Mouse (Mus musculus) heart, embryonic 13.5 days (tissue): ENCODE measurements around the gene Igf2bp2. TPM values are rescaled to one million over a fixed set of nuclear protein-coding genes. Genes with fewer than 3 reads are reported as not detected.

Experiments used
- ATAC-seq: fragments of 200-750 bp; cut with Nextera tagmentation; 2 replicates; pipeline ENCODE4 v1.8.0; 2017; ENCODE audit warnings: moderate TSS enrichment; ENCODE audit not compliant: insufficient number of reproducible peaks, low FRiP score, low TSS enrichment; ENCODE audit errors: extremely low read depth
- H3K27ac ChIP-seq: fragments of 300-500 bp; sonication (generic); replicated peaks from 2 replicates; pipeline ENCODE4 v1.5.1; 2015; ENCODE audit warnings: moderate library complexity, mild to moderate bottlenecking, inconsistent platforms
- H3K27me3 ChIP-seq: fragments of 300-500 bp; sonication (generic); replicated peaks from 2 replicates; pipeline ENCODE4 v1.6.1; 2015; ENCODE audit warnings: mild to moderate bottlenecking, inconsistent platforms
- H3K36me3 ChIP-seq: fragments of 300-500 bp; sonication (generic); 2 replicates; pipeline ENCODE4 v1.6.1; 2015; ENCODE audit warnings: mild to moderate bottlenecking, inconsistent platforms
- H3K4me1 ChIP-seq: fragments of 300-500 bp; sonication (generic); 2 replicates; pipeline ENCODE4 v1.6.1; 2015; ENCODE audit warnings: inconsistent platforms
- H3K4me2 ChIP-seq: fragments of 300-500 bp; sonication (generic); 2 replicates; pipeline ENCODE4 v1.6.1; 2015; ENCODE audit warnings: inconsistent platforms, mild to moderate bottlenecking, moderate library complexity
- H3K4me3 ChIP-seq: fragments of 300-500 bp; sonication (generic); 2 replicates; pipeline ENCODE4 v1.5.1; 2015; ENCODE audit warnings: moderate library complexity, mild to moderate bottlenecking, inconsistent platforms
- H3K9ac ChIP-seq: fragments of 300-500 bp; sonication (generic); 2 replicates; pipeline ENCODE4 v1.6.1; 2015; ENCODE audit warnings: inconsistent platforms, mild to moderate bottlenecking, moderate library complexity
- H3K9me3 ChIP-seq: fragments of 300-500 bp; sonication (generic); 2 replicates; pipeline ENCODE4 v1.6.1; 2016; ENCODE audit warnings: inconsistent platforms
- WGBS: fragments of 180-500 bp; shearing (Covaris S2); methylation state at CpG from one replicate; pipeline ENCODE4 v1.1.7; 2015; ENCODE audit warnings: mixed read lengths; 5-methylcytosine and 5-hydroxymethylcytosine counted together
- polyA plus RNA-seq: library from polyadenylated mRNA; unstranded; fragments of >200 nt; fragmentation: Nextera tagmentation; extraction: Ambion mirVana; gene quantifications from 2 replicates; pipeline ENCODE4 v1.2.1, GENCODE M21; 2015

The Igf2bp2 gene
- polyA plus RNA-seq, 1 experiment from 2014 or later, result 53.2 TPM

GRCm38 (mm10) chr16:22164446-22164845, 1.3 kb upstream of the Igf2bp2 start:
- peak overlapping the region; percentile 79 for H3K4me2 ChIP-seq
- no peaks in the 10 kb centered on the region for H3K27me3 ChIP-seq
- H3K9me3 ChIP-seq, result no peaks in the 10 kb centered on the region
- peak overlapping the region; percentile 96 for H3K9ac ChIP-seq
- whole genome bisulfite sequencing, result 41% methylated on average over 8 of the region's 8 CpGs
- H3K36me3 ChIP-seq, result 0 out of 2 replicates have a peak, but pooled peaks cover 3% of the 10 kb centered on the region
- no peak for ATAC-seq
- peaks cover 26% of the 10 kb centered on the region for H3K4me1 ChIP-seq
- no peak overlapping the region for H3K27ac ChIP-seq
- H3K4me3 ChIP-seq, result peak overlapping the region; percentile 96

- ATAC-seq, result 0 out of 2 replicates have a peak, but pooled peaks have one; percentile 4
- H3K4me2 ChIP-seq, result peak overlapping the region; percentile 79
- peak overlapping the region; percentile 96 for H3K9ac ChIP-seq
- H3K36me3 ChIP-seq, result 0 out of 2 replicates have a peak, but pooled peaks cover 3% of the 10 kb centered on the region
- H3K4me1 ChIP-seq, result peaks cover 26% of the 10 kb centered on the region
- no peaks in the 10 kb centered on the region for H3K9me3 ChIP-seq
- no peaks in the 10 kb centered on the region for H3K27me3 ChIP-seq
- WGBS, result under 1% methylated on average over 27 of the region's 27 CpGs
- H3K4me3 ChIP-seq, result peak overlapping the region; percentile 96
- peak overlapping the region; percentile 95 for H3K27ac ChIP-seq
Measured at GRCm38 (mm10) chr16:22163456-22163851, 355 bp upstream of the Igf2bp2 start.

GRCm38 (mm10) chr16:22162066-22162511, 1.0 kb downstream of the Igf2bp2 start:
- ATAC-seq, result no peak
- Histone ChIP-seq H3K9me3 (no peaks in the 10 kb centered on the region), H3K36me3 (no peaks in the 10 kb centered on the region), H3K27ac (peak overlapping the region; percentile 95), H3K4me2 (peak overlapping the region; percentile 79), H3K27me3 (no peaks in the 10 kb centered on the region), H3K4me1 (peaks cover 30% of the 10 kb centered on the region), H3K4me3 (peak overlapping the region; percentile 96), H3K9ac (peak overlapping the region; percentile 96)
- WGBS, result 0% methylated on average over 19 of the region's 19 CpGs

- Histone ChIP-seq H3K9ac (peak overlapping the region; percentile 96), H3K9me3 (no peaks in the 10 kb centered on the region), H3K27ac (peak overlapping the region; percentile 95), H3K4me2 (peak overlapping the region; percentile 79), H3K4me3 (peak overlapping the region; percentile 96), H3K27me3 (no peaks in the 10 kb centered on the region), H3K36me3 (no peaks in the 10 kb centered on the region), H3K4me1 (peaks cover 30% of the 10 kb centered on the region)
- under 1% methylated on average over 71 of the region's 71 CpGs for WGBS
- no peak for ATAC-seq
Measured at GRCm38 (mm10) chr16:22161351-22162065, 1.6 kb downstream of the Igf2bp2 start.

- Histone ChIP-seq H3K27me3 (no peaks in the 10 kb centered on the region), H3K9me3 (no peaks in the 10 kb centered on the region), H3K4me2 (peak overlapping the region; percentile 79), H3K36me3 (0 out of 2 replicates have a peak, but pooled peaks cover 3% of the 10 kb centered on the region), H3K4me1 (peaks cover 32% of the 10 kb centered on the region), H3K9ac (peak overlapping the region; percentile 96), H3K27ac (no peak overlapping the region), H3K4me3 (peak overlapping the region; percentile 96)
- WGBS, result 2% methylated on average over 16 of the region's 16 CpGs
- ATAC-seq, result no peak
Measured at GRCm38 (mm10) chr16:22160386-22161145, 2.5 kb downstream of the Igf2bp2 start.

- no peak overlapping the region for H3K4me3 ChIP-seq
- no peaks in the 10 kb centered on the region for H3K27me3 ChIP-seq
- no peak overlapping the region for H3K27ac ChIP-seq
- H3K4me2 ChIP-seq, result no peak overlapping the region
- no peaks in the 10 kb centered on the region for H3K9me3 ChIP-seq
- ATAC-seq, result no peak
- 85% methylated on average over 11 of the region's 11 CpGs for WGBS
- no peak overlapping the region for H3K9ac ChIP-seq
- H3K36me3 ChIP-seq, result 0 out of 2 replicates have a peak, but pooled peaks cover 3% of the 10 kb centered on the region
- peaks cover 51% of the 10 kb centered on the region for H3K4me1 ChIP-seq
Measured at GRCm38 (mm10) chr16:22152941-22153444, 10.1 kb downstream of the Igf2bp2 start.

- H3K4me2 ChIP-seq, result peak overlapping the region; percentile 55
- peaks cover 63% of the 10 kb centered on the region for H3K4me1 ChIP-seq
- H3K9me3 ChIP-seq, result no peaks in the 10 kb centered on the region
- H3K27me3 ChIP-seq, result no peaks in the 10 kb centered on the region
- H3K27ac ChIP-seq, result peak overlapping the region; percentile 73
- 0 out of 2 replicates have a peak, but pooled peaks cover 3% of the 10 kb centered on the region for H3K36me3 ChIP-seq
- 0 out of 2 replicates have a peak, but pooled peaks have one; percentile 19 for ATAC-seq
- H3K4me3 ChIP-seq, result peak overlapping the region; percentile 24
- 42% methylated on average over 7 of the region's 11 CpGs for whole genome bisulfite sequencing
- H3K9ac ChIP-seq, result peak overlapping the region; percentile 67
Measured at GRCm38 (mm10) chr16:22151706-22152315, 11.3 kb downstream of the Igf2bp2 start.

GRCm38 (mm10) chr16:22150421-22150820, 12.7 kb downstream of the Igf2bp2 start:
- ATAC-seq, result no peak
- H3K27me3 ChIP-seq, result no peaks in the 10 kb centered on the region
- H3K4me2 ChIP-seq, result peak overlapping the region; percentile 59
- H3K9ac ChIP-seq, result peak overlapping the region; percentile 62
- peak overlapping the region; percentile 15 for H3K4me3 ChIP-seq
- H3K4me1 ChIP-seq, result peaks cover 74% of the 10 kb centered on the region
- H3K27ac ChIP-seq, result peak overlapping the region; percentile 61
- no peaks in the 10 kb centered on the region for H3K36me3 ChIP-seq
- WGBS, result 17% methylated on average over 2 of the region's 2 CpGs
- H3K9me3 ChIP-seq, result no peaks in the 10 kb centered on the region

GRCm38 (mm10) chr16:22149659-22150345, 13.3 kb downstream of the Igf2bp2 start:
- peak overlapping the region; percentile 15; the same call in 1 of the 2 replicates for H3K4me3 ChIP-seq
- WGBS, result 54% methylated on average over 10 of the region's 10 CpGs
- no peaks in the 10 kb centered on the region for H3K9me3 ChIP-seq
- H3K27me3 ChIP-seq, result no peaks in the 10 kb centered on the region
- H3K27ac ChIP-seq, result peak overlapping the region; percentile 61
- peak overlapping the region; percentile 59 for H3K4me2 ChIP-seq
- peaks cover 81% of the 10 kb centered on the region for H3K4me1 ChIP-seq
- H3K9ac ChIP-seq, result peak overlapping the region; percentile 62
- no peaks in the 10 kb centered on the region for H3K36me3 ChIP-seq
- ATAC-seq, result no peak

GRCm38 (mm10) chr16:22149076-22149475, 14.0 kb downstream of the Igf2bp2 start:
- no peak for ATAC-seq
- Histone ChIP-seq H3K9me3 (no peaks in the 10 kb centered on the region), H3K36me3 (peaks cover under 1% of the 10 kb centered on the region; the same call in 1 of the 2 replicates), H3K4me2 (no peak overlapping the region), H3K4me1 (peaks cover 82% of the 10 kb centered on the region), H3K27me3 (no peaks in the 10 kb centered on the region), H3K4me3 (no peak overlapping the region), H3K27ac (no peak overlapping the region), H3K9ac (no peak overlapping the region)
- WGBS, result 45% methylated on average over 2 of the region's 2 CpGs
